Mouse (Mus musculus): ENCODE measurements at regions not wholly inside any gene's neighbourhood (a gene's known extent, or its start where the extent isn't known, plus 50 kb on each side); places are given as distances from the start of the nearest gene placed in this dataset.
"Not testable (repeated sequence)": the region's sequence is repeated elsewhere in the genome, so short reads cannot be mapped to it uniquely, and the experiment has no call there.

GRCm38 (mm10) chr11:45365343-45365742, 486.5 kb upstream of the Clint1 start:
- H3K27ac ChIP-seq (ENCODE audit: control insufficient read depth, insufficient read depth, low read depth, low read length): no peak overlapping the region
- TF ChIP-seq CTCF (IDR thresholded peaks at IDR 0.05; ENCODE audit: control insufficient read depth, insufficient read depth, insufficient replicate concordance, low read depth, low read length) (no peak), POLR2A (IDR thresholded peaks at IDR 0.05; ENCODE audit: control insufficient read depth, low read depth, low read length) (no peak)

GRCm38 (mm10) chr11:45389243-45390146, 462.4 kb upstream of the Clint1 start:
- TF ChIP-seq POLR2A (IDR thresholded peaks at IDR 0.05; ENCODE audit: control insufficient read depth, low read depth, low read length) (no peak), CTCF (IDR thresholded peaks at IDR 0.05; ENCODE audit: control insufficient read depth, insufficient read depth, insufficient replicate concordance, low read depth, low read length) (no peak)
- no peaks in the 10 kb centered on the region for H3K4me1 ChIP-seq (ENCODE audit: control insufficient read depth, insufficient read depth, low read length)
- no peaks in the 10 kb centered on the region for H3K27me3 ChIP-seq (ENCODE audit: control insufficient read depth, insufficient read depth, low read length)
- H3K4me3 ChIP-seq (ENCODE audit: control insufficient read depth, low read depth, low read length): no peak overlapping the region
- no peak overlapping the region for H3K27ac ChIP-seq (ENCODE audit: control insufficient read depth, insufficient read depth, low read depth, low read length)
- no peaks in the 10 kb centered on the region for H3K36me3 ChIP-seq (ENCODE audit: control insufficient read depth, insufficient read depth, low read length)

More at GRCm38 (mm10) chr11:45365343-45365742, 486.5 kb upstream of the Clint1 start:
- no peaks in the 10 kb centered on the region for H3K4me1 ChIP-seq (ENCODE audit: control insufficient read depth, insufficient read depth, low read length)
- no peaks in the 10 kb centered on the region for H3K27me3 ChIP-seq (ENCODE audit: control insufficient read depth, insufficient read depth, low read length)
- no peaks in the 10 kb centered on the region for H3K36me3 ChIP-seq (ENCODE audit: control insufficient read depth, insufficient read depth, low read length)
- H3K4me3 ChIP-seq (ENCODE audit: control insufficient read depth, low read depth, low read length): no peak overlapping the region

DNA sequence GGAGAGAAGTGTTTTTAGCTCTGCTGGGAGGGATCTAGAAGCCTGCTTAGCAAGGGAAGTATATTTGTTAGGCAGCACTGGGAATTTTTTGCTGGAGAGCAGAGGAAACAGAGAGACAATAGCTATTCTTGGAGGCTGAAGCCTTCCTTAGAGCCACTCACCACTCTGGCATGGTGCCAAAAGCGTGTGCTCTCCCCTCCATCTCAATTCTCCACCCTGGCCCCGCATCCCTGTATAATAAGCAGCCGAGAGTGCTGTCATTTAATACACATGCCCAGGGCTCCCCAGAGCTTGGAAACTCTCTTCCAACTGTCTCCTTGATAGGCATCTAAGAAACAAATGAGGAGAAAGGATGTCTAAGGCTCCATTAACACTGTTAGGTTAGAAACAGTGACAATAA, 455.8 kb upstream of the Clint1 start:
- TF ChIP-seq CTCF (IDR thresholded peaks at IDR 0.05; ENCODE audit: control insufficient read depth, insufficient read depth, insufficient replicate concordance, low read depth, low read length) (no peak), POLR2A (IDR thresholded peaks at IDR 0.05; ENCODE audit: control insufficient read depth, low read depth, low read length) (no peak)
- Histone ChIP-seq H3K27ac (ENCODE audit: control insufficient read depth, insufficient read depth, low read depth, low read length) (no peak overlapping the region), H3K4me1 (ENCODE audit: control insufficient read depth, insufficient read depth, low read length) (no peaks in the 10 kb centered on the region), H3K4me3 (ENCODE audit: control insufficient read depth, low read depth, low read length) (no peak overlapping the region), H3K27me3 (ENCODE audit: control insufficient read depth, insufficient read depth, low read length) (no peaks in the 10 kb centered on the region), H3K36me3 (ENCODE audit: control insufficient read depth, insufficient read depth, low read length) (no peaks in the 10 kb centered on the region)

GRCm38 (mm10) chr11:45398188-45398587, 453.7 kb upstream of the Clint1 start:
- H3K27me3 ChIP-seq (ENCODE audit: control insufficient read depth, insufficient read depth, low read length): no peaks in the 10 kb centered on the region
- no peaks in the 10 kb centered on the region for H3K4me1 ChIP-seq (ENCODE audit: control insufficient read depth, insufficient read depth, low read length)
- no peak overlapping the region for H3K27ac ChIP-seq (ENCODE audit: control insufficient read depth, insufficient read depth, low read depth, low read length)
- H3K4me3 ChIP-seq (ENCODE audit: control insufficient read depth, low read depth, low read length): no peak overlapping the region
- TF ChIP-seq POLR2A (IDR thresholded peaks at IDR 0.05; ENCODE audit: control insufficient read depth, low read depth, low read length) (no peak), CTCF (IDR thresholded peaks at IDR 0.05; ENCODE audit: control insufficient read depth, insufficient read depth, insufficient replicate concordance, low read depth, low read length) (no peak)
- H3K36me3 ChIP-seq (ENCODE audit: control insufficient read depth, insufficient read depth, low read length): no peaks in the 10 kb centered on the region

GRCm38 (mm10) chr11:45404377-45405029, 447.3 kb upstream of the Clint1 start:
- TF ChIP-seq CTCF (IDR thresholded peaks at IDR 0.05; ENCODE audit: control insufficient read depth, insufficient read depth, insufficient replicate concordance, low read depth, low read length) (no peak), POLR2A (IDR thresholded peaks at IDR 0.05; ENCODE audit: control insufficient read depth, low read depth, low read length) (no peak)
- Histone ChIP-seq H3K4me3 (ENCODE audit: control insufficient read depth, low read depth, low read length) (no peak overlapping the region), H3K27me3 (ENCODE audit: control insufficient read depth, insufficient read depth, low read length) (no peaks in the 10 kb centered on the region), H3K36me3 (ENCODE audit: control insufficient read depth, insufficient read depth, low read length) (no peaks in the 10 kb centered on the region), H3K27ac (ENCODE audit: control insufficient read depth, insufficient read depth, low read depth, low read length) (no peak overlapping the region), H3K4me1 (ENCODE audit: control insufficient read depth, insufficient read depth, low read length) (no peaks in the 10 kb centered on the region)

- not testable (repeated sequence) for H3K36me3 ChIP-seq (ENCODE audit: control insufficient read depth, insufficient read depth, low read length); H3K4me1 ChIP-seq (ENCODE audit: control insufficient read depth, insufficient read depth, low read length); H3K27ac ChIP-seq (ENCODE audit: control insufficient read depth, insufficient read depth, low read depth, low read length); H3K27me3 ChIP-seq (ENCODE audit: control insufficient read depth, insufficient read depth, low read length); H3K4me3 ChIP-seq (ENCODE audit: control insufficient read depth, low read depth, low read length)
Observed at GRCm38 (mm10) chr11:45424066-45424465, 427.8 kb upstream of the Clint1 start.

DNA sequence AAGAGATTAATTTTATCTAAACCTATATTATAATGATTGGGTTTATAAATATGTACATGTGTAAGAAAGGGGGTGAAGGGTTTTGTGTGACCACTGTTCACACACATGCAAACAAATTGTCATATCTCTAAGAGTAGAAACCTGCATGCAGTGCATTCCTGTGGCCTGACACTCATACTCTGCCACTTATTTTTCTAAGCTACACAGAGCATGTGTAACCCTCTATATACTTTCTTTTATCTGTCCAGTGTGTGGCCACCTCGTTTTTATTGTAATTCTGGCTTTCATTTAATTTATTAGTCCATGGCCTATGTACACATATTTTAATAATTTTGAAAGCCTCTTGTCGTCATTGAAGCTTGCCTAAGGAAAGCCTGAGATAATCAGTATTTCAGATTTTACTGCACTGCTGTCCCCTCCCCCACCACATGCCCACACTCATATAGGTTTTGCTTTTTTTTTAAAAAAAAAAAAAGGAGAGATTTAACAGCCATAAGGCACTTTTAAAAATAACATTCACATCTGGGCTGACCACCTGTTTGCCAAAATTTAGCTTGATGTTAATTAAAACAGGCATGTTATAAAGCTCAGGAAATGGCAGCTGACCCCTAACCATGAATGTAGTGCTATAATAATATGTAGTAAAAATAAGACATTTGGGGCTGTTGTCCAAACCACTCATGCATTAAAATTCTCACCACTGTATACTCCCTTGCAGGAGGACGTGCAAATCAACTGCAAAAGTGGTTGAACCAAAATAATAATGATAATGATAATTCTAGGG, 410.7 kb upstream of the Clint1 start:
- H3K4me1 ChIP-seq (ENCODE audit: control insufficient read depth, insufficient read depth, low read length): no peaks in the 10 kb centered on the region
- no peaks in the 10 kb centered on the region for H3K27me3 ChIP-seq (ENCODE audit: control insufficient read depth, insufficient read depth, low read length)
- H3K27ac ChIP-seq (ENCODE audit: control insufficient read depth, insufficient read depth, low read depth, low read length): no peak overlapping the region
- no peaks in the 10 kb centered on the region for H3K36me3 ChIP-seq (ENCODE audit: control insufficient read depth, insufficient read depth, low read length)
- TF ChIP-seq CTCF (IDR thresholded peaks at IDR 0.05; ENCODE audit: control insufficient read depth, insufficient read depth, insufficient replicate concordance, low read depth, low read length) (no peak), POLR2A (IDR thresholded peaks at IDR 0.05; ENCODE audit: control insufficient read depth, low read depth, low read length) (no peak)
- no peak overlapping the region for H3K4me3 ChIP-seq (ENCODE audit: control insufficient read depth, low read depth, low read length)
